Mouse (Mus musculus) hindbrain, embryonic 15.5 days (tissue): ENCODE measurements at regions not wholly inside any gene's neighbourhood (a gene's known extent, or its start where the extent isn't known, plus 50 kb on each side); places are given as distances from the start of the nearest gene placed in this dataset.
A peak's percentile ranks its signal among the peaks of the same experiment; 100 is the strongest.

Source experiments
- ATAC-seq: fragments of 200-750 bp; cut with Nextera tagmentation; 2 replicates; pipeline ENCODE4 v1.8.0; 2017; ENCODE audit warnings: low read depth, moderate number of reproducible peaks, moderate TSS enrichment; ENCODE audit not compliant: low FRiP score
- H3K27ac ChIP-seq: fragments of 300-500 bp; sonication (generic); replicated peaks from 2 replicates; pipeline ENCODE4 v1.5.1; 2015; ENCODE audit warnings: mild to moderate bottlenecking, inconsistent platforms
- H3K27me3 ChIP-seq: fragments of 300-500 bp; sonication (generic); 2 replicates; pipeline ENCODE4 v1.6.1; 2015; ENCODE audit warnings: control low read depth, inconsistent platforms
- H3K36me3 ChIP-seq: fragments of 300-500 bp; sonication (generic); 2 replicates; pipeline ENCODE4 v1.6.1; 2015; ENCODE audit warnings: control low read depth, inconsistent platforms
- H3K4me1 ChIP-seq: fragments of 300-500 bp; sonication (generic); replicated peaks from 2 replicates; pipeline ENCODE4 v1.6.1; 2015; ENCODE audit warnings: control low read depth, inconsistent platforms
- H3K4me2 ChIP-seq: fragments of 300-500 bp; sonication (generic); 2 replicates; pipeline ENCODE4 v1.6.1; 2015; ENCODE audit warnings: moderate library complexity, mild to moderate bottlenecking, inconsistent platforms
- H3K4me3 ChIP-seq: fragments of 300-500 bp; sonication (generic); 2 replicates; pipeline ENCODE4 v1.5.1; 2015; ENCODE audit warnings: mild to moderate bottlenecking, inconsistent platforms
- H3K9ac ChIP-seq: fragments of 300-500 bp; sonication (generic); 2 replicates; pipeline ENCODE4 v1.6.1; 2015; ENCODE audit warnings: inconsistent platforms
- H3K9me3 ChIP-seq: fragments of 300-500 bp; sonication (generic); 2 replicates; pipeline ENCODE4 v1.6.1; 2016; ENCODE audit warnings: control low read depth, inconsistent platforms
- WGBS: fragments of 180-500 bp; shearing (Covaris S2); methylation state at CpG from one replicate; pipeline ENCODE4 v1.1.7; 2015; 5-methylcytosine and 5-hydroxymethylcytosine counted together

DNA sequence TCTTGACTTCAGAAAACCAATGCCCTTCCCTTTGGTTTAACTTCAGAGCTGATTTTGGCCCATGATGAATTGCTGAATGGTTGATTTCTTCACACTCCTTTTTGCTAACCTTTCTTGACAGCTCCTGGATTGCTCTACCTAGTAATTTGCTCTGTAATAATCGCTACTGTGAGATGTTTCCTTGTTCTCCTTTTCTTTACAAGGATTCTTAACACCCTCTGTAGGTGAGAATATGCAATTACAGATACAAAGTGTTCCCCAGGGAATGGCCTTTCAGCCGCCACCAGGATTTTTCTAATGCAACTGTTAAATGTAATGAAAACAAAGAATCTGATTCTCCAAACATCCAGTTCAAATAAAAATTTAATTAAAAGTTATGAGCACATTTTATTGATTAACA, 87.4 kb upstream of the Atp5g3 start:
- H3K27ac ChIP-seq = no peak overlapping the region
- no peaks in the 10 kb centered on the region for H3K36me3 ChIP-seq
- ATAC-seq = no peak
- 15% methylated on average over 2 of the region's 2 CpGs for WGBS
- 0 out of 2 replicates have a peak, but pooled peaks cover 2% of the 10 kb centered on the region for H3K4me1 ChIP-seq
- H3K4me2 ChIP-seq = no peak overlapping the region
- H3K27me3 ChIP-seq = no peaks in the 10 kb centered on the region
- H3K9ac ChIP-seq = no peak overlapping the region
- no peak overlapping the region for H3K4me3 ChIP-seq
- H3K9me3 ChIP-seq = no peaks in the 10 kb centered on the region

GRCm38 (mm10) chr2:73996986-73997385, 85.9 kb upstream of the Atp5g3 start:
- no peak overlapping the region for H3K4me3 ChIP-seq
- WGBS = 86% methylated on average over 5 of the region's 5 CpGs
- H3K27ac ChIP-seq = no peak overlapping the region
- no peaks in the 10 kb centered on the region for H3K9me3 ChIP-seq
- ATAC-seq = no peak
- no peak overlapping the region for H3K4me2 ChIP-seq
- H3K4me1 ChIP-seq = 0 out of 2 replicates have a peak, but pooled peaks cover 2% of the 10 kb centered on the region
- no peaks in the 10 kb centered on the region for H3K36me3 ChIP-seq
- H3K27me3 ChIP-seq = no peaks in the 10 kb centered on the region
- H3K9ac ChIP-seq = no peak overlapping the region

GRCm38 (mm10) chr2:73991818-73992217, 80.7 kb upstream of the Atp5g3 start:
- H3K9me3 ChIP-seq = no peaks in the 10 kb centered on the region
- no peaks in the 10 kb centered on the region for H3K36me3 ChIP-seq
- no peak overlapping the region for H3K9ac ChIP-seq
- H3K4me2 ChIP-seq = peak overlapping the region; percentile 29
- H3K27ac ChIP-seq = no peak overlapping the region
- H3K4me1 ChIP-seq = no peaks in the 10 kb centered on the region
- ATAC-seq = no peak; the same call in 1 of the 2 replicates
- WGBS = 23% methylated on average over 11 of the region's 11 CpGs
- H3K27me3 ChIP-seq = no peaks in the 10 kb centered on the region; the same call in 1 of the 2 replicates
- no peak overlapping the region for H3K4me3 ChIP-seq

- no peaks in the 10 kb centered on the region; the same call in 1 of the 2 replicates for H3K27me3 ChIP-seq
- no peak overlapping the region for H3K4me3 ChIP-seq
- 84% methylated on average over 10 of the region's 10 CpGs for WGBS
- no peak for ATAC-seq
- no peaks in the 10 kb centered on the region for H3K9me3 ChIP-seq
- no peaks in the 10 kb centered on the region for H3K36me3 ChIP-seq
- H3K4me1 ChIP-seq = no peaks in the 10 kb centered on the region
- no peak overlapping the region for H3K27ac ChIP-seq
- no peak overlapping the region for H3K9ac ChIP-seq
- H3K4me2 ChIP-seq = no peak overlapping the region
Measured at GRCm38 (mm10) chr2:73987441-73988105, 76.4 kb upstream of the Atp5g3 start.

DNA sequence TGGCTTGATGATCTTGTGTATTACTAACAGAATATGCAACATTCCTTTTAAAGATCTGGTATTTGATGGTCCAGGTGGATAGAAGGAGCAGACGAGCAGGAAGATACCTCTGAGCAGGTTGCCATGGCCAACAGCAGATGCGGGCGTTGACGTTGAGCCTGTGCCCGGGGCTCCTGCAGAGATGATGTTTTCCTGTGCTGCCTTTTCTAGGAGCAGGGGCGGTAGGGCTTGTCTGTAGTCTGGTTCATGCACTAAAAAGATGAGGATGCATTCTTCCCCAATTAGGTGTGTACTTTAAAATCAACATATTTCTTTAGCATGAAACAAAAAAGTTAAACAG, 74.8 kb upstream of the Atp5g3 start:
- Histone ChIP-seq H3K4me2 (no peak overlapping the region), H3K27me3 (no peaks in the 10 kb centered on the region; the same call in 1 of the 2 replicates), H3K9me3 (no peaks in the 10 kb centered on the region), H3K27ac (no peak overlapping the region), H3K36me3 (no peaks in the 10 kb centered on the region), H3K9ac (no peak overlapping the region), H3K4me3 (no peak overlapping the region), H3K4me1 (no peaks in the 10 kb centered on the region)
- ATAC-seq = no peak
- 69% methylated on average over 6 of the region's 6 CpGs for WGBS

DNA sequence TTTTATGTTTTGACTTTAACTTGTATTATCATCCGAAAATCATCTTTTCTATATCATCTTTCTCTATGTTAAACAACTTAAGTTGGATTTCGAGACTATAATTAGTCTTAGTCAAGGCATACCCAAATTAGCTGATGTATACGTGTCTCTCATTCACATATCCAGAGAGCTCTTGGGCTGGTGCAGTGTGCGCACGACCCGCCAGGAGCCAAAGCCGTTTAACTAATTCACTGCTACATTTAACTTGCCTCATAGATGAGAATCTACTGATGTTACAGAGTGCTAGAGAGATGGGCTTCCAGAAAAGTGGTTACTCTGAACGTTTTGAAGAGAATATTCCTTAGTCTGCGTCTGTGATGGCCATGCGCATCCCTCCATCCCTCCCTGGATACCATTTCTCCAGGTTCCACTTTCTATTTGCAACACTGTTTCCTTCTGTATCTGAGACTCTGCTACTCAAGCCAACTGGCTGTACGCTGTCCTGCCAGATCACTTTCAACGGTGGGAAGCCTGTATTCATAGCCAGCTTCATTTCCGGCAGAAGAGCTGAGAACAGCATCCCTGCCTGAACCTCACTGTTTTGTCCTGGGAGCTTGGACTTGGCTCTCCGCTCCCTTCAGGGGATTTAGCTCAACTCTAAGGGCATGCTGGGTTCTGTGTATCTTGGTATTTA, 74.2 kb upstream of the Atp5g3 start:
- Histone ChIP-seq H3K9me3 (no peaks in the 10 kb centered on the region), H3K27me3 (no peaks in the 10 kb centered on the region), H3K4me3 (no peak overlapping the region), H3K4me2 (no peak overlapping the region), H3K36me3 (no peaks in the 10 kb centered on the region), H3K27ac (no peak overlapping the region), H3K4me1 (no peaks in the 10 kb centered on the region), H3K9ac (no peak overlapping the region)
- ATAC-seq = no peak
- WGBS = 79% methylated on average over 14 of the region's 14 CpGs

DNA sequence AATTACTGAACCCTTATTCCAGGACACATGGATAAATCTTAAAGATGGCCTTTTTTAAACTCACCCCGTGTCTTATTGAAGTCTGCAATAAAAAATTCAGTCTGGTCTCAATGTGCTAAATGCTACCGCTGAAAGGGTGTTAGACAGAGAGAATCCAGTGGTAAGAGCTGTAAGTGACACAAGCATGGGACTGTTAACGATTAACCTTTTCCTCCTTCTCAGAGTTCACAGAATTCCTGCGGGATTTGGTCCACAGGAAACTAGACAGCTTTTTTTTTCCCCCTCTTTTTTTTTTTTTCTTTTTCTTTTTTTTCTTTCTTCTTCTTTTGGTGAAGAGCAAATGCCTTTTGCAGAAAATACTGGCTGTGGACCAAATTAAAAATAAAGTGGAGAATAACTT, 72.0 kb upstream of the Atp5g3 start:
- no peak for ATAC-seq
- no peak overlapping the region for H3K4me2 ChIP-seq
- no peak overlapping the region for H3K27ac ChIP-seq
- no peak overlapping the region for H3K4me3 ChIP-seq
- no peaks in the 10 kb centered on the region for H3K4me1 ChIP-seq
- H3K36me3 ChIP-seq = no peaks in the 10 kb centered on the region
- no peaks in the 10 kb centered on the region for H3K27me3 ChIP-seq
- WGBS = 42% methylated on average over 4 of the region's 4 CpGs
- H3K9ac ChIP-seq = no peak overlapping the region
- H3K9me3 ChIP-seq = no peaks in the 10 kb centered on the region

DNA sequence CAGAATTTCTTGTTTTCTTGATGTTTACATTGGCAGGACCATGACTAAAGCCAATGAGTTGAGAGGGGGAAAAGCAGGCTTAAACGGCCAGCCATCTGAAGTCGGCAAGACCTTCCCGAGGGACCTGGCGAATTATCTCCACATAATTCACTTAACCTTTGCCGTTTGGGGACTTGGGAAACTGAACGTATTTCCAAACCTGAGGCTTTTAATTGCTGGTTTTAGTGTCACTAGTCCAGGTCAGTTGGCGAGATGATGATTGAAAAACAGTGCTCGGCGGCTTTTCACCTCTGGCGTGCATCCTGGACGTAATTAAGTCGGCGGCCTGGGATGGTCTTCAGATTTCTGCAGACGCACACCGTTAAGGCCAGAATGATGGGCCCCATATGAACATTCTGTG, 66.9 kb upstream of the Atp5g3 start:
- H3K27ac ChIP-seq = no peak overlapping the region
- no peak for ATAC-seq
- no peaks in the 10 kb centered on the region for H3K4me1 ChIP-seq
- no peaks in the 10 kb centered on the region for H3K36me3 ChIP-seq
- H3K4me2 ChIP-seq = no peak overlapping the region
- 66% methylated on average over 15 of the region's 15 CpGs for WGBS
- H3K4me3 ChIP-seq = no peak overlapping the region
- no peaks in the 10 kb centered on the region for H3K9me3 ChIP-seq
- H3K9ac ChIP-seq = no peak overlapping the region
- no peaks in the 10 kb centered on the region for H3K27me3 ChIP-seq

GRCm38 (mm10) chr2:73973774-73974173, 62.6 kb upstream of the Atp5g3 start:
- 59% methylated on average over 3 of the region's 3 CpGs for WGBS
- no peak overlapping the region for H3K4me3 ChIP-seq
- H3K4me1 ChIP-seq = no peaks in the 10 kb centered on the region
- H3K4me2 ChIP-seq = no peak overlapping the region
- H3K27me3 ChIP-seq = no peaks in the 10 kb centered on the region
- no peak overlapping the region for H3K9ac ChIP-seq
- no peak overlapping the region for H3K27ac ChIP-seq
- no peaks in the 10 kb centered on the region for H3K36me3 ChIP-seq
- no peaks in the 10 kb centered on the region for H3K9me3 ChIP-seq
- no peak for ATAC-seq

- H3K27ac ChIP-seq = no peak overlapping the region
- 0 out of 2 replicates have a peak, but pooled peaks cover 2% of the 10 kb centered on the region for H3K4me1 ChIP-seq
- 47% methylated on average over 7 of the region's 7 CpGs for WGBS
- H3K9me3 ChIP-seq = no peaks in the 10 kb centered on the region
- H3K9ac ChIP-seq = no peak overlapping the region
- H3K4me2 ChIP-seq = no peak overlapping the region
- H3K4me3 ChIP-seq = no peak overlapping the region
- no peaks in the 10 kb centered on the region for H3K27me3 ChIP-seq
- no peaks in the 10 kb centered on the region for H3K36me3 ChIP-seq
- no peak for ATAC-seq
Measured at GRCm38 (mm10) chr2:73967618-73968017, 56.5 kb upstream of the Atp5g3 start.

GRCm38 (mm10) chr2:73965595-73965994, 54.5 kb upstream of the Atp5g3 start:
- ATAC-seq = no peak
- no peaks in the 10 kb centered on the region for H3K9me3 ChIP-seq
- H3K4me1 ChIP-seq = 0 out of 2 replicates have a peak, but pooled peaks cover 2% of the 10 kb centered on the region
- no peaks in the 10 kb centered on the region for H3K27me3 ChIP-seq
- no peaks in the 10 kb centered on the region for H3K36me3 ChIP-seq
- H3K9ac ChIP-seq = no peak overlapping the region
- no peak overlapping the region for H3K4me3 ChIP-seq
- no peak overlapping the region for H3K27ac ChIP-seq
- no peak overlapping the region for H3K4me2 ChIP-seq
- 9% methylated on average over 4 of the region's 4 CpGs for WGBS
